Mouse (Mus musculus): ENCODE measurements at regions not wholly inside any gene's neighbourhood (a gene's known extent, or its start where the extent isn't known, plus 50 kb on each side); places are given as distances from the start of the nearest gene placed in this dataset.

GRCm38 (mm10) chr8:26784381-26784780 is 192.7 kb upstream of the Zfp703 start:
- TF ChIP-seq CTCF (IDR thresholded peaks at IDR 0.05; ENCODE audit: borderline replicate concordance, insufficient read depth, low read depth, low read length), result no peak
- TF ChIP-seq POLR2A (IDR thresholded peaks at IDR 0.05; ENCODE audit: borderline replicate concordance, insufficient read depth, low read length), result no peak

Measured in cerebellum, adult 2 months (tissue).